Mouse (Mus musculus): ENCODE data around the gene Tcte2.

The Tcte2 gene

DNA sequence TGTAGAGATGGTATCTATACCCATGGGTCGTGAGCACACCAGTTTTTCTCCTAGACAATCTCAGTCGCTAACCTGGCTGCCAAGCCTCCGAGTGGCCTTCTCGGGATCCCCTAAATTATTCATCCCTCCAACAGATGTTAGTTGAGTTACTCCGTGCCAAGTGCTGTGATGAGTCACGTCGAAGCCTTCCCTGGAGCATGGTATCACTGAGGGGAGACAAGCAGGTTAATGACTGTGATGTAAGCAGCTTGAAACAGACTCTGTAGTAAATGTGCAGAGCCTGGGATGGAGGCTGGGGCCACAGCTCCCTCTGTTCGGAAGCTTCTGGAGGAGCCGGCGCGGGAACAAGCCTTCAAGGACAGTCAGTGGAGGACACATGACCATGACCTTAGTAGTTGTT lies 44.2 kb downstream of the Tcte2 start:
- DNase-seq (ENCODE audit: low spot score) = no peak

DNA sequence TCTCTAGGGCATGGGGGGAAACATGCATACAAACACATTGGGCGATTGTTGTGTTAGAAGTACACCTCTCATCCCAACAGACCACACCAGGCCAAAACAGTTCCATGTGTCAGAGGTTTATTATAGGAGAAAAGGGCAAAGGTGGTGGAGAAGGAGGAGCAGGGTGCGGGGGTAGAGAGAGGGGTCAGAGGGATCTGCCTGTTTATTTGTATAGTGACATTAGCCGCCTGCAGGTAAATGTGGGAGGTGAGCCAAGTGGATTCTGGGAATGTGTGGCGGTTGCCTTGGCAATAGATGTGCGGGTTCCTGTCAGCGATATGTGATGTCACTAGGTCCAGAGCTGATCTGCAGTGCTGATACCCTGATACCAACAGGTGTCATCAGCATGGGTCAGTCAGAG lies 45.3 kb downstream of the Tcte2 start:
- DNase-seq (ENCODE audit: low spot score) = no peak

DNA sequence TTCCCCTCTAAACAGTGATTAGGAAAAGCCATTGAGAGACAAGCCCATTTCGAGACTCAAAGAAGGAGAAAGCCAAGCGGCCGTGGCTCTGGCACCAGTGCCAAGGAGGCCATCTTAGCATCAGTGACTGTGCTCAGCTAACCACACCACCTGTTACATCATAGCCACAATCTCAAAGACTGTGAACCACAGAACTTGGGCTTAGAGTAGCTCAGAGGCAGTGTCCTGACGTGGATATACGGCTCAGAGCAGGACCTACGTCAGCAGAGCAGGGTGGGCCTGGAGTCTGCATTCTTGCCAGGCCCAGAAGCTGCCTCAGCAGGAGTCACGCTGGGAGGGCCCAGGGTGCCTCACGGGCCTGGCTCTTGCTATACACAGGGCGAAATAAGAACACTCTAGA lies 46.1 kb downstream of the Tcte2 start:
- no peak for DNase-seq (ENCODE audit: low spot score)

DNA sequence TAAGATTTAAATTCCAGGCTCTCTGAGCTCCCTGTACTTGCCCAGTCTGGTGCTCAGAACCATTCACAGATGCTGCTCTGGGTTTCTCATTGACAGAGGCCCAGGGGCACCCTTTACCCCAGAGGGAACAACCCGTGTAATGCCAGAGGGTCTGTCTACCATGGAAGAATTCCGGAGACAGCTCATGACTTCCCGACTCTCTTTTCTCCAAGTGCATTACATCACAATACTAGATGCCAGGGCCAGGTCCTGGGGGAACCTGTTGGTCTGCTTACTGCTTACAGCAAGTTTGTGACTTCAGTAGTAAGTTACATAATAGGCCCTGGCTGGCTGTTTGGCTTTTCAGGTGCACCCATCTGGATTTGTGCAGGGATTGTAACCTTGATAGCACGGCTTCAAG lies 47.0 kb downstream of the Tcte2 start:
- no peak for DNase-seq (ENCODE audit: low spot score)

DNA sequence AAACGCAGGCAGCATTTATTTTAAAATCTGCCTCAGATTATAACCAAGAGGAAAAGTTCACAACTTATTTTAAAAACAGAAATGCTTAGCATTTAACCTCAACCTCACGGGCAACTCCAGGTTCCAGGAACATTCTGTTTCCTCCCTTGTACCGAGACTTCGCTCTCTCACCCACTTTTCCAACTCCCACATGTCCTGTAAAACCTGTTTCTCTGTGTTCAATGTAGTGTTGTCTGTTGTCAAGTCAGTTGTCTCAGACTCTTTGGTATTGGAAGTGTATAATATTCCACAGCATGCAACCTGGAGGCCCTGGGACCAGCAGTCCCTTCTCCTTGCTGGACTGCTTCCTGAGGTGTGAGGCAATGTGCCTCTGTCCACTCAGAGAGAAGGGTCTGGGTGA lies 47.5 kb downstream of the Tcte2 start:
- DNase-seq (ENCODE audit: low spot score) = no peak

DNA sequence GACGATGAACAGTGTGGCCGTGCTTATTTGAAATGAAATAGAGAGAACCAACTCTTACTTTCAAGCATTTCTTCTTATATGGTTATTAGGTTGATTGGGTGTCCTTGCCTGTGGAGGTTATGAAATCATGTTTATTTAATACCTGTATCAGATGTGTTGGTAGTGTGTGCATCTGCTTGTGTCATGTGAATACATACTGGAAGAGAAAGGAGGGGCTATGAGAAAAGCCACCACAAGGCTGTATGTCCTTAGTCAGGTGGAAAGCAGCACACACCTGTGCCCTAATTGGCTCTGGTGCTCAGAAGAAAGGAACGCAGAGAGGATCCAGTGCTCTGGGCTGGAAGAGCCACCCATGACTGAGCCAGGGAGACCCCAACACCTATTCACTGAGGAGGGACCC lies 49.1 kb downstream of the Tcte2 start:
- no peak for DNase-seq (ENCODE audit: low spot score)

DNA sequence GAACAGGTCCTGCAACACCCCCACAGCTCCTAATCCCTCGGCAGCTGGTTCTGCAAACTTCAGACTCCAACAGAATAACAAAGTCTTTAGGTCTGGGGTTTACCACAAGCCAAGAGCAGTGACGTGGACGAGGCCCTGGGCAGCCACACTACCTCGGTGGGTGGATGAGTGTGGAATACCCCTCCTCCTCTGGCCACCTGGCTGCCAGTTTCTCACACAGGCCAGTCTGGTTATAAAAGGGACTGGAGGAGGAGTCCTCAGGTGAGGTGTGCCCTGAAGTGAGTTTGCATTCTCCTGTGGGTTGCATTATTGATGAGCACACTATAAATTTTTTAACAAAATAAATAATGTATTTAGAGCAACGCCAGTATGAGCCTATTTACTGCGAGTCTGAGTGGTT lies 49.5 kb downstream of the Tcte2 start:
- DNase-seq (ENCODE audit: low spot score) = no peak

DNA sequence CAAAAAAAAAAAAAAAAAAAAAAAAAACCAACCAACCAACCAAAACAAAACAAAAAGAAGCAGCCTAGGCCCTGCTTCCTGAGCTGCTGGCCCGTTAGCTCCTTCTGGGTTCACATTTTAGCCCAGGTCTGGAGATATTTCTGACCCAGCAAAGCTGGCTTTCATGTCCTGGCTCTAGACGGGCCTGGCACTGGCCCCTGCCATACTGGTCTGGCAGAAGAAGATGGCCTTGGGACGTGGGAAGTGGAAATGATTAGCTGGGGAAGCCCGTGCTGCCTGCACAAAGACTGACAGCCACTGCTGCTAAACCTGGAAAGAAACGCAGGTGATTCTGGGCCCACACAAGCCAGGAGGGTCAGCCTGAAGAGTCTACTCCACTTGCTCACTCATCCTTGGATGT lies 50.5 kb downstream of the Tcte2 start:
- no peak for DNase-seq (ENCODE audit: low spot score)

DNA sequence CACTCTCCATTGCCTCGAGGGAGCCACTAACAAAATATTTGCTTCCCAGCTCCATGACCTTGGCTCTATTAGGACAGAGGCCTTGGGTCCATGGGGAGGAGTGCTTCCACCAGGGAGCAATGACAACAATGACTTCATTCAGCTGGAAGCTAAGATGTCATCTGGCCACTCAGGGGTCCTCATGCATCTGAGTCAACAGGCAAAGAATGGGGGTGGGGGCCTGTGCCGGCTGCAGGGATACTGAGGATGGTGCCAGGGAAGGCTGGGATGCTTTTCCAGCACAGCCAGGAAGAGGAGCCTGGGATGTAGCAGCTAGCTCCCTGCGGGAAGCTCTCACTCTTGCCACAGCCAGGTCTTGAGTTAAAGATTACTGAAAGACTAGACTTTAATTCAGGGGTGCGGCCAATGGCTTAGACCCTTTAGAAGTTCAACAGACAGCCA lies 56.1 kb downstream of the Tcte2 start:
- no peak for DNase-seq (ENCODE audit: low spot score)

DNA sequence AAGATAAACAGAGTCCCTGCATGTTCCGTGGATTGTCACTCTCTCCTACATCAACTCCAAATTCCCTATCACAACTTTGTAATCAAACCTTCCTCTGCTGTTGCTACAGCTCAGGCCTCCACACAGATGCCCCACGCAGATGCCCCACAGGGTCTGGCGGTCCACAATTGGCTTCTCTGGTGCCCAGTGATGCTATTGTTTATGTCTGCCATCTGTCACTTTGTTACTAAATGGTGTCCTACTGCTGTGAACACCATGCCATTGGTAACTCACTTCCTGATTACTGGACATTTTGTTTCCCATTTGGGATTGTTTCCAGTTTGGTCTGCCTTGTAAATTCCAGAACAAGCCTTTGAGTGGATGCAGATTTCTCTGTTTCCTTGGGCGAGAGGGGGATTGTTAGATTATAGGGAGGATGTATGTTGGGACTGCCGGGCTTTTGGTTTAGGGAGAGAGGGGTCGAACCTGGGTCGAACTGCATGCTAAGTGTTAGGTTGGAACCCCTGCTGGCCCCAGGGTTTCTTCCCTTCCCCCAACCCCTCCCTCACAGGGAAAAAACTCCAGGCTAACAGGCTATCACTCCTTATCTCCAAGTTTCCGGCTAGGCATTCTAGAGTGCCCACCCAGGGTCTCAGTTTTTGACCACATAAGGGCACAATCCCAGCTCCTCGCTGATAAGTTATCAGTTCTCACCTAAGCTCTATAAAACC lies 57.9 kb downstream of the Tcte2 start:
- no peak for DNase-seq (ENCODE audit: low spot score)

DNA sequence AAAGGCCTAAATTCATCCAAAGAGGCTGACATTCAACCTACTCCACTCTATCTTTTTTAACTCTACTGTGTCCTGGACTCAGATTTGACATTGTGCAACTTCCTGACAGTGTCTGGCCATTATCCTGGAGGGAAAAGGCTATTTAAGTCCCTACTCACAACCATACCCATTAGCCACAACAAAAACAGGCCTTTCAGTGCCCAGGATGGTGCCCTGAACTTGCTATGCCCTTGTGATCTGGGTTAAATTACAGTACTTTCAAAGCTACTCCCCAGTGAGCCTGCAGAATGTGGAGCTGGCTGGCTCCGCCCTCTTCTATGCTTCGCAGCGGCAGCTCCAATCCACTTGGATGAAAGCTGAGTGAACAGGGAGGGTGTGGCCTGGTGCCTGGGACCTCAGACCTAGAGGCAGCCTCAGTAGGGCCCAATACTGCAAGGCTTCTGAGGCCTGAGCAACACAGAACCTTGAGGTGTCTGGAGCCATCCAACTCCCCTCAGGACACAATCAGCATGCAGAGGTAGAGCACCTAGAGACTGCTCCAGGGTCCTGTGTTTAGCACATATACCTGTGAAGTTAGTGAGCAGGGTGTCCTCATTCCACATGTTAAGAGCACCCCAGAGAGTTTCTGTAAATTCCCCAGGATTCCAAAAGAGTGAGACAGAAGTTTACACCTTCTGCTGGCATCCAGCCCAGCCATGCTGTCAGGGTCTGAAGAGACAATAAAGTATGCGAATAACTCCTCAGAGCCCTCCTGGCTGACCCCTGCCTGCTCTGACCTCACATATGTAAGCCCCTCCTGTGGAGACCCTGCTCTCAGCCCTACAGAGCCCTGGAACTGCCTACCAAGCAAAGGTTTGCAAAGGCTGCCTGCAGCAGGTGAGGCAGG lies 61.3 kb downstream of the Tcte2 start:
- DNase-seq (ENCODE audit: low spot score) = no peak

DNA sequence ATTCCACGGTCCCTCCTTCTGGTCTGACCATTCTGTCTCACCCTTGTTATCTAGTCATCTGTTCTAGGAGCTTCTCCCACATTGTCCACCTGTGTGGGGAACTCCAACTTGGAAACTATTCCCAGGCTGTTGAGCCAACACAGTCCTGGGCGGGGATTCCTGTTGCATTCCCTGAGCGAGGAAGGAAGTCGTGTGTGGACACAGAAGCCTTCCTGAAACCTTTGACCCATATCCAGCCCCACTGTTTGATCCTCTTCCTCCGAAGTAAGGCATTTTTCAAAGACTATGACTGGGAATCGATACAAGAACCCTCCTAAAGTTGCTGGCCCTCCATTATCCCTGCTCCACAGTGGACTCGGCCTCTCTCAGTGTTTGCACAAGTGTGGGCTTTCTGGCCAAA lies 61.9 kb downstream of the Tcte2 start:
- DNase-seq (ENCODE audit: low spot score) = no peak

DNA sequence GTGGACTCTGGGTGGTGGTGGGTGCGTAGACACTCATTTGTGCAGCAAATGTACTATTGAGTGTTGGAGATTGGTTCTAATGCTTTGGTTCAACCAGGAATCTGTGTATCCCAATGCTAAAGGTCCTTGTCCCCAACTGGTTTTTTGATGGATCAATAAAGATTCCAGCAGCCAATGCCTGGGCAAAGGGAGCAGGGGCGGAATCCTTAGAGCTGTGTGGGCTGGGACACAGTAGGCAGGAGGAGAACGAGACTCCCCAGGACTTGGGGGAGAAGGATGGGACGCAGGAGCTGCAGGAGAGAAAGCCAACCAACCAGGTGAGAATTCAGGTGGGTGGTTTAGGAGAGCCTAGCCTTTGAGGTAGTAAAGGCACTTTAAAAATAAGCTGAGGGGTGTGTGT lies 63.4 kb downstream of the Tcte2 start:
- no peak for DNase-seq (ENCODE audit: low spot score)

DNA sequence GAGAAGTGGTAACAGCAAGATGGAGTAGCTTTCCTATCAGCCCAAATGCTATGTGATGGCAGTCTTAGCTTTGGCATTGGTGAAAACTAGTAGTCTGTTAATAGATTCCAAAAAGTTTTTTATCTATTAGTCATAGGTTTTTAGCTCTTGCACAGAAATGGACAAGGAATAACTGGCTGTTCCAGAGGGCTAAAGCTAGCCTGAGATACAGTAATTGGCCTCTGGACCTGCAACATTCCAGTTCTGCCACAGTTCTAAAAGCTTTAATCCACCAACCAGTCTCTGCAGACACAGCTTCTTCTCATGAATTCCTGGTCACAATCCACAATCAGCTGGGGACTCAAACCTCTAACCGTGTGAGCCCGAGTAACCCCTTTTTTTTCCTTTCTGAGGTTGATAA lies 64.0 kb downstream of the Tcte2 start:
- no peak for DNase-seq (ENCODE audit: low spot score)

DNA sequence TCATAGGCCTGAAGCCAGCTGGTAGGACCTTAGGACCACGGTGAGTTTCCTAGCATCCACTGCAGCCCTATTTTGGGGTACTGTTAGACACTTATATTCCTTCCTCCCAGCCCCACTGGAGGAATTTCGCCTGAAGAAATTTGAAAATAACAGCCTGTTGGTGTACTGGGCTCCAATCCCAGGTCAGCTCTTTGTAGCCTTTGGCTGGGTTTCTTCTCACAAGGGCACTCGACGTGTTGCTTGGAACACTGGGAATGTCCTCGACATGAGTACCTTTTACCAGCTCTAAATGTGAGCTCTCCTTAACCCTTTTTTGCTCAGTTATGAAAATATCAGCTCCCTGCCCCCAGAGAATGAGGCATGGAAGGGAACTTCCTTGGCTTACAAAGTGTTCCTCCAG lies 65.7 kb downstream of the Tcte2 start:
- DNase-seq (ENCODE audit: low spot score) = no peak

DNA sequence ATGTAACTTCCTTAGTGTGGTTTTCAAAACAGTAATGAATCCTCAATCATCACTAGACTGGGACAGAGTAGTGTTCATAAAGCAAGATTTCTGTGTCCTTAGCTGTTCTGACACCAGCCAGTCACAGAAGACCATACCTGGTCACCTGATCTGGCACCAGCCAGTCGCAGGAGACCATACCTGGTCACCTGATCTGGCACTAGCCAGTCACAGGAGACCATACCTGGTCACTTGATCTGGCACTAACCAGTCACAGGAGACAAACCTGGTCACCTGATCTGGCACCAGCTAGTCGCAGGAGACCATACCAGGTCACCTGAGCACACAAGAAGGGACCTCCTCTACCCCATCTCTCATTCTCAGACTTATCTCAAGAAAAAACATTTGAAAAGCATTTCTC lies 66.4 kb downstream of the Tcte2 start:
- DNase-seq (ENCODE audit: low spot score) = no peak

DNA sequence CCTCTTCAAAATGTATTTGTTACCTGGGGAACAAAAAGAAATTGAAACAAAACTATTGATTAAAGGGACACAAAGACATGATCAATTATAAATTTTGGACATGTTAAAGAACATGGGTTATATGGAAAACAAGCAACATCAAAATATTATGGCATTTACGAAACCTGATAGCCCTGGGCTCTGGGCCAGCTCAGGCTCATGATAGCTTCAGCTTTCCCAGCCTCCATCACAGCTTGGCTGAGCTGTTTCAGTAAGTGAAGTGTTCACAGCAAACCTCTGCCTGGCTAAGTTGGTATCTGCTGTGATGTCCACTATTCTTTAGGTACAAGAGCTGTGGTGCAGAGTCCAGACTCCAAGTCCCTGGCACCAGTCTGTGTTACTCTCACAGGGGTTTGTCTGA lies 67.4 kb downstream of the Tcte2 start:
- DNase-seq (ENCODE audit: low spot score) = no peak

DNA sequence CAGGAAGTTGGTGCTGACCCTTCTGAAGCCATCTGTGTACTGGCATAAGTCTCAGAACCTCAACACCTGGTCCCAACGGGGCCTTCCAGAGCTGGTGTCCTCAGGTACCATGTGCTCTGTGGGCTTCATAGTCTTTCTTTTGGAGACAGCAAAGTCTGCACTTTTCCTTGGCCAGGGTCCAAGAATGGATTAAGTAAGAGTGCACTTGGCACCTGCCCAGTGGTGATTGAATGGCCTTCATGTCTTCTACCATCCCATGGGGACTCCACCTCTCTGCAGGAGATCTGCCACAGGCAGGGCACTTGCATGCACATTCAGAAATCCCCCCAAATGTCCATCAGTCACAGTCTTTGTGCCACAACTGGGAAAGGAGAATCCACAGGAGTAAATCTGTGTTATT lies 74.0 kb downstream of the Tcte2 start:
- DNase-seq (ENCODE audit: low spot score) = no peak

DNA sequence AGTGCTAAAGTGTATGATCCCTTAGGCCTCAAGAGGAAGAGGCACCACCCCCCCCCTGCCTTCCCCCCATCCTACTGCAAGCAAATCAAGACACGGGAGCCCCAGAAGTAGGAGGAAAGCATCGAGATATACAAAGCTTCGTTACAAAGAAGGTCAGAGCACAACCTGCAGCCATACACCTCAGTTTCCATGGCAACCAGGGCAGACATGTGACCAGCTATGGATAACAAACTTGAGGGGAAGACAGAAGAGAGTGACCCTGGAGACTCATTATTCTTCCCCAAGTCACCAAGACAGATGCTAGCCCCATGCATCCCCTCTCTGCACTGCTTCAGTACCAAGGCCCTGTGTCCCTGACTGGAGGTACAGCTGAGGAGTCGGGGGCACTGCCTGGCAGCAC lies 74.5 kb downstream of the Tcte2 start:
- DNase-seq (ENCODE audit: low spot score) = no peak

DNA sequence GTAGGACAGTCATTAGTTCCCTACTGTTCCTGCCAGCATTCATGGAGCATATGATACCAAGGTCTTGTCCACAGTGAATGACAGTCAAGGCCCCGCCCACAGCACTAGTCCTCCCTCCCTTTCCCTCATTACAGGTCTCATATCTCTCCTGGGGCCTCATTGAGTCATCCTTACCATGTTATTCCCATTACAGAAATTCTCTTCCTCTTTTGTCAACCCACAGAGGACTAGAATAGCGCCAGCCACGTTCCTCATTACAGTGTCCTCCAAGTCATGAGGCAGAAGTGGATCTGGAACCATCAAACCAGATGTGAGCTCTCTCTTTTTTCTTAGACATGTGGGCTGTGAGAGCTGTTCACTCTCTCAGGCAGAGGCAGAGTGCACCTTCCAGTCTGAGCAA lies 76.0 kb downstream of the Tcte2 start:
- no peak for DNase-seq (ENCODE audit: low spot score)

DNA sequence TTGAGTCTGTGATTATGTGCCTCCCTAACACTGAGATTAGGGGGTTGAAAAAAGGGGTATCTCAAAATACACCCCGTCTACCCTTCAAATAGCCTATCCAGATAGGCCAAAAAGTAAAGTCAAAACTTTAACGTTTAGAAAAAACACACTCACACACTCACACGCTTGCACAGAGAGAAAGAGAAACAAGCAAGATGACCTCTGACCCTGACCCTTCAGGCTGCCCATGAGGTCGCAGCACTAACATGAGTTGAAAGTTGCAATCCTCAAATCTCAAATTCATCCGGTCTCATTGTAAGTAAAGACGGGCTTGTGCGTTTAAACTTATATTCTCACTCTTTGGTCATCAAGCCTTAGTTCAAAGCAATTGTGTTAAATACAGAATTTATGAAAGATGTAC lies 77.4 kb downstream of the Tcte2 start:
- DNase-seq (ENCODE audit: low spot score) = no peak

DNA sequence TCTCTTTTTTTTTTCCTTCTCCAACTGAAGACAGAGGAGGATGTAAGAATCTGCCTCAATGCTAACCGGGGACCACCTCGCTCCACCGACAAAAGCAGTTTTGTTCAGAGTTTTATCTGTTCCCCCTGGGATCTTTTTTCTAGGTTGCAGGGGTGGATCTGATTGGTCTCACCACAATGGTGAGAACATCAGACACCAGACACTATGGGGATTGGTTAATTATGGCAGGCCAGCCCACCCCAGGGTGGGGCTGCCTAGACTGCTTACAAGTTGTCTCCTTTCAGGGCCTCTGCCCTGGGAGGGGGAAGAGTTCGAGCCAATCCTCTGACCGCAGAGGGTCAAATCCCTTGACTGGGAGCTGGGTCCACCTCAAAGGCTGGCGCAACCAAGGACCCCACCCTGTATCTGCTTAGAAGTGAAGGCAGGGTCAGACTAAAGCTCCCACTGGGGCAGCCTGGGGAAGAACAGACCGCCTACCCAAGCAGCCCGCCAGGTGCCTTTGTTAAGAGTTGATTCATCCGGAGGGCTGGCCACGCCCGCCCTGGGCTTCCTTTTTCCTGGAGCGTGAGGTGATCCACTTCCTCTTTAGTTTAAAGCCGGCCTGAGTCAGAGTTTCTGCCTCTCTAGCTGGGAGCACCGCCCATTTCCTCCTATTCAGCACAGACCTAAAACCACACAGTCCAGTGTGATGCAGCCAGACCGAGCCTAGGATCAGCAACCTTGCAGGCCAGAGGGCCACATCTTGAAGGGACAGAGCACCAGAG lies 78.0 kb downstream of the Tcte2 start:
- DNase-seq (ENCODE audit: low spot score) = no peak

DNA sequence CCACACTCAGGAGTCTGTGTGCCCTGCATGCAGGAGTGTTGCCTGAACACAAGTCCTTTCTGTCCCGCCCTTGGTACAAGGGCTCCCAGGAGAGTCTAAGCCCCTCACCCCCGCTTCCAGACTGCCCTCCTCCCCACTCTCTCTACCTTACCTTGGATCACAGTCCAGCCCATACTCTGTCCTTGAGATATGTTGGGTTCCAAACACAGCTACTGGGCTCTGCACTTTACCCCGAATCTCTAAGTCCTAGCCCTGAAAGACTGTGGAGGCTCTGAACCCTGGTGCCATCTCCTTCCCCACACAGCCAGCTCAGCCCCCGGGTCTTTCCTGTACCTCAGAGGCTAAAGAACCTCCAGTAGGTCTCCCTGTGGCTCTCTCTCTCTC lies 78.6 kb downstream of the Tcte2 start:
- DNase-seq (ENCODE audit: low spot score) = no peak
